Mouse (Mus musculus) erythroblast, adult 5-6 weeks (primary cell): ENCODE data around the gene Igf2r. TPM values are rescaled to one million over a fixed set of nuclear protein-coding genes. Genes with fewer than 3 reads are reported as not detected.
A peak's percentile ranks its signal among the peaks of the same experiment; 100 is the strongest.

ENCODE experiments used
- ATAC-seq: replicated peaks from 2 replicates; pipeline ENCODE4 v1.8.0; 2016; ENCODE audit warnings: moderate number of reproducible peaks, mild to moderate bottlenecking, moderate TSS enrichment, inconsistent platforms; ENCODE audit not compliant: poor library complexity, low FRiP score, severe bottlenecking
- total RNA-seq, 2 experiments: library from RNA; stranded (forward) in 1 of 2; stranded (reverse) in 1 of 2; fragments of 150-400 nt in 1 of 2; fragments of 200-764, 138-1000 nt in 1 of 2; gene quantifications; 2 replicates each; pipeline versions ENCODE4 v1.2.3 to v1.2.4; 2015 to 2017; ENCODE audit warnings: low replicate concordance in 2 of 2

The Igf2r gene
- total RNA-seq, 2 experiments from 2014 or later: 0.96 to 4.9 TPM

DNA sequence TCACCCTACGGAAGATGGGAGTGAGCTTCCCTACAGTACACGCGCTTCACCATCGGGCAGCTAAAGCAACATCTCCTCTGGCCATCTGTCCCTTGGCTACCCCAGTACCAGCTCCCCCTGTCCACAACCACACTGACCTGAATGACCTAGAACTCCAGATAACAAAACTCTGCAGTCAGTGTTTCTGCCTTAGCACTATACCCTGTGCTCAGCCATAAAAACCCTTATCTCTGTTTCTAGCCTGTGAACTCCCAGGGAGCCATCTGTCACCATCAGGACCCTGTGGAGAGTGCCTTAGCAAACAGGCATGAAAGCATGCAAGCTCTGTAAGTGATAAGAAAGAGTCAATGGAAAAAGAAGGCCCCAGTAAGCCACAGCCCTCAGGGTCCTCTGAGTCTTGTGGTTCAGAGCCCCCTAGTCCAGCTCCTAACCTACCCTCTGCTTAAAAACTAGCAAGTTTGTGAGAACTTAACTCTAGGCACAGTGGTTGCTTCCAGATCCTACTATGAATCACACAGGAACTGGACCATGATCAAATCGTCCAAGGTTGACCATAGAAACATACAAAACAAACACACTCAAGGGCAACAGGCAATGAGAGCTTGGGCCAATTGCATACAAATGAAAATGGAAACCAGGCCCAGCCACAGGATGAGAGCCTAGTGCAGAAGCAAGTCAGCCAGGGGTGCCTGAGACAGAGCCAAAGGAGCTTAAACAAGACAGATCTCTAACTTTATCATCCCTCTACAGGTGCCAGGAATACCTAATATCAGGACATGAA is 45.3 kb downstream of the Igf2r start:
- ATAC-seq: no peak

DNA sequence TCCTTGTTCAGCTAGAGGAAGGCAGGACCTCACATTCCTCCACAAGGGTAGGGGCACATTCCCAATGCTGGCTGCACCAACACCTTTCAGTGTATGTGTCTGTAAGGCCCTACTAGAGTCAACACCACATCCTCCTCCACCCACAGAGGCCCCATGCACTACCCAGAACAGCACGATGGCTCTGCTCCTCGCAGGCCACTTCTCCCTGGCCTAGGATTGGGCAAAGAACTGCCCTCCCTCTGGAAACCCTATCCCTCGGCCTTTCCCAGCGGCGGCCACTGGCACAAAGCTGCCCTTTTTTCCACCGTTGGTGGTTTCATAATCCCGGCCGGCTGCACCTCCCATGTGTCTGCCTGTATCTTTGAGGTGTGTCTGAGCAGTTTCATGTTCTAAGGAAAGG is 46.8 kb downstream of the Igf2r start:
- no peak for ATAC-seq

DNA sequence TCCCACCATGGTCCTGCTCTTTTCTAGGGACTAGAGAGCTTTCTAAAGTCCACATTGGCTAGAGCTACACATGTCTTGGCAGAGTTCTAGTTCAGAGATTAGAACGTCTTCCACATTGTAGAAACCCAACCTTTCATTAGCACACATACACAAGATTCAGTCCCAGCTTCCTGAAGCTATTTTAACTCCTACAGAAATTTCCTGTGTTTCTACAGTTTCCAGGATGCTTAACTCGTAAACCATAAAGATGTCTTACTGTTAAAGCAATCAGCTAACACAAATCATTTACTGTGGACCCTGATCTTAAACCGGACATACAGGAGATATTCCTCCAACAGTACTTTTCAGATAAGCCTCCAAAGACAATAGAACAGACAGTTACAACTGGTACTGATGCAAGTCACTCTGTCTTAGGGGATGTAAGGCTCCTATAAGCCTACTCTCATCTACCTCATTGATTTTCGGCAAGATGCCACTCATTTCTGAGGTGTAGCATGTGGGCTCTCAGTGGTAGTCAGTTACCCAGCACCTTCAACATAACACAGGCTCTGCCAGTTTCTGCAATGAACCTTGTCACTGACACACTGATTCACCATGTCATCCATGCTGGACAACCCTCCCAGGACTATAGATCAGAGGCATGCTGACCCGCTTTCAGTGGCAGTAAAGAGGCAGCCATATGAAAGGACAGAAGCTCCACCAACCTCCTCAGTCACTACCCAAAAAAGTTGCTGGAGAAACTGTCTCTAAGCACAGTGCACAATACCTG is 48.2 kb downstream of the Igf2r start:
- no peak for ATAC-seq

DNA sequence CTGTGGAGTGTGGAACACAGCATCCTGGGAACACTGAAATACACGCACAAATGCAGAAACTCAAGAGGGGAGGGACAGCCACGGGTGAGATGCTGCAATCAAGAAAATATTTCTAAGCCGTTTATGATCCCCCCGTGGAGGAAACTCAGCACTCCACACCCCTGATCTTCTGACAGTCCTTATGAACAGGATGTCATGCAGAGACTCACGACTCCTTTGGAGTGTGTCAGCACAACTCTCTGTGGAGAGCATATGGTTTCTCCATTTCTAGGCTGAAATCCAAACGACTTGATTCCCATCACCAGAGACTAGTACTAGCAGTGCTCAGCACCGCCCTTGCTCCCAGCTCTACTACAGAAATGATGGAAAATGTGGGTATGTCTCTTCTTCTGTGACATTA is 51.2 kb downstream of the Igf2r start:
- no peak for ATAC-seq

GRCm38 (mm10) chr17:12717445-12717844 is 52.0 kb downstream of the Igf2r start:
- no peak for ATAC-seq

- no peak for ATAC-seq
These were observed 54.4 kb downstream of the Igf2r start for GRCm38 (mm10) chr17:12715032-12715431.

DNA sequence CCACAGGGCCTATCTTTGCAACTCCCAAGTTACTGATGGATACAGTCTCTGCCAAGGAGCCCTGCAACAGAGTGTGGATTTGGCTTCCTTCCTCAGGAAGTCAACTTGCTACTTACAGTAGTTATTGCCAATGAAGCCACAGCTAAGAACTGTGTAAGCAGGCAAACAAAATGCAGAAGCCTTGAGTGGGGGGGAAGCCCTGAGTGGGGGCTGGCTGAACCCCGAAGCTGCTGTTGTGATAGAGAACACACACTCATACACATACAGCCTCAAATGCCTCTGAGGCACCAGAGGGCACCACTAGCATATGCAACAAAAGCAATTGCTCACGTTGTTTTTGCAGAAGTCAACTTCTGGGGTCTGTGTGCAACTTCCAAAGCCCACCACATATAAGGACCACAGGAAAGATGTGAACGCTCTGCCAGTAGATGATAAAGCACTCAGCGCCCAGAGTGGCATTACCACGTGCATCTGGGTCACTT is 55.3 kb downstream of the Igf2r start:
- ATAC-seq: no peak

DNA sequence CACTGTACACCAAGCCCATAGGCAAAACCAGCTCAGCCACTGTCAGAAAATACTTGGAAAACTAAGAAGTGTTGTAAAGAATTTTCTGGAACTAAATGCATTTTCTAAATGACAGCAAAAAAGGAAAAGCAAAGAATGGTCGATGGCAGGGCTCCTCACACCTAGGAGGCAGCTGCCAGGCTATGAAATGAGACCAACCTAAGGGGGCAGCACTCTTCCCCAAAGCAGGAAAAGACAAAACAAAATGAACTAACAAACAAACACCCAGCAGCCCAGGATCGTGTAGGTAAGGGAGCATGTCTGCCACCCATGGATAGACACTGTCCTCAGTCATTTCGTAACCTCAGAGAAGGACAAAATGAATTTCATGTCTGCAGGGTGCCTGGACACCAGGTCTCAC is 56.5 kb downstream of the Igf2r start:
- no peak for ATAC-seq

DNA sequence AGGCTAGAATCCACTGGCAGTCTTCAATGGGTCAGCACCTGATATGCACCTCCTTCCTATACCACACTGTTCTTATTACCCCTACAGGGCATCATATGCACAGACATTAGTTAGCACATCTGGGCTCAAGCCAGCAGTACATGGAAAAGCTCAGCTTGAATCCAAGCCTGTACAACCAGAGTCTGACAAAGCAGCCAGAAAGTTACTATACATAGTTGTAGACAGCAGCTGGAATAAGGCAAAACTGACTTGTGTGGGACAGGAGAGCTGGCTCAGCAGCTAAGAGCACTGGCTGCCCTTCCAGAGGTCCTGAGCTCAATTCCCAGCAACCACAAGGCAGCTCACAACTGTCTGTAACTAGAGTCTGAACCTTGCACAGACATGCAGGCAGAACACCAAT is 57.3 kb downstream of the Igf2r start:
- ATAC-seq: no peak

GRCm38 (mm10) chr17:12710976-12711375 is 58.5 kb downstream of the Igf2r start:
- ATAC-seq: no peak

GRCm38 (mm10) chr17:12710050-12710780 is 59.2 kb downstream of the Igf2r start:
- ATAC-seq: no peak

GRCm38 (mm10) chr17:12708398-12708797 is 61.1 kb downstream of the Igf2r start:
- ATAC-seq: no peak

- ATAC-seq: no peak
These were observed 62.8 kb downstream of the Igf2r start for GRCm38 (mm10) chr17:12706590-12707049.

- no peak for ATAC-seq
These were observed 66.6 kb downstream of the Igf2r start for GRCm38 (mm10) chr17:12702901-12703300.

DNA sequence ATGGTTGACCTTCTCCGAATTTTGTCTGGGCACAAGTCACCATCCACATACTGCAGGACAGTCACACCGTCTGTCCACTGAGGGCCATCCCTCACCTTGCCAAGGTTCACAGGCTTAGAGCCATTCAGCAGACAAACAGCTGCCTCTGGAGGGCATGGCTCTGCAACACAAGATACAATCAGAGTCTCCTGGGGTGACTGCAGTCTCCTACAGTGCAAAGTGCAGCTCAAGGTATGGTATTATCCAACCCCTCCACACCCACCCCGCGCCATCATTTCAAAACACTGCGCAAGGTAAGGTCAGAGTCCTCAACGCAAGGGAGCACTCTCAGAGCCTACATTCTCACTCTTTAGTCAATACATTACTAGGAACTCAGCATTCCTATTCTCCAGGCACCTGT is 69.1 kb downstream of the Igf2r start:
- ATAC-seq: no peak

- no peak for ATAC-seq
These were observed 77.6 kb downstream of the Igf2r start for GRCm38 (mm10) chr17:12691899-12692298.

DNA sequence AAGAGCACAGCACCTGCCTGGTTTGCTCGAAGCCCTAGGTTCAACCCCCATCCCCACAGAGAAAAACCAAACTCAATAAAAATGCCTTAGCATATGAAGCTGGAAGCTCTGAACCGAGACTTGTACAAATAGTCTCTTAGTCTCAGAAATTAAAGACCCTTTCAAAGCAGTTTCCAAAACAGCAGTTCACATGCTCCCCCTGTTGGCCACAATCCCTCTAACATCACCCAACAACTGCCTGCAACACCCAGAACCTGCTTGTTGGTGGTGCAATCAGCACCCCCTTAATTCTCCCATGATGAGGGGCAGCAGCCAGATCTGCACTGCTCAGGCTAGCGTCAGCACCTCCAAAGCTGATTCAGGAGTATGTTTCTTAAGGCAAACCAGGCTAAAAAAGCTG is 79.9 kb downstream of the Igf2r start:
- no peak for ATAC-seq

- 0 out of 2 replicates have a peak, but pooled peaks have one; percentile 38 for ATAC-seq
These were observed 80.9 kb downstream of the Igf2r start for GRCm38 (mm10) chr17:12688427-12689110.

- no peak for ATAC-seq
These were observed 84.4 kb downstream of the Igf2r start for GRCm38 (mm10) chr17:12684928-12685624.
